Mouse (Mus musculus) limb, embryonic 15.5 days (tissue): ENCODE results near the gene Nfatc2. TPM values are rescaled to one million over a fixed set of nuclear protein-coding genes. Genes with fewer than 3 reads are reported as not detected.
A peak's percentile ranks its signal among the peaks of the same experiment; 100 is the strongest.

Source experiments
- ATAC-seq: fragments of 200-750 bp; cut with Nextera tagmentation; 2 replicates; pipeline ENCODE4 v1.8.0; 2017; ENCODE audit warnings: low read depth, moderate TSS enrichment; ENCODE audit not compliant: insufficient number of reproducible peaks, low FRiP score, low TSS enrichment
- H3K27ac ChIP-seq: fragments of 300-500 bp; sonication (generic); 2 replicates; pipeline ENCODE4 v1.5.1; 2015; ENCODE audit warnings: moderate library complexity, mild to moderate bottlenecking, inconsistent platforms
- H3K27me3 ChIP-seq: fragments of 300-500 bp; sonication (generic); 2 replicates; pipeline ENCODE4 v1.6.1; 2015; ENCODE audit warnings: inconsistent platforms
- H3K36me3 ChIP-seq: fragments of 300-500 bp; sonication (generic); 2 replicates; pipeline ENCODE4 v1.6.1; 2015; ENCODE audit warnings: inconsistent platforms
- H3K4me1 ChIP-seq: fragments of 300-500 bp; sonication (generic); 2 replicates; pipeline ENCODE4 v1.6.1; 2015; ENCODE audit warnings: inconsistent platforms
- H3K4me2 ChIP-seq: fragments of 300-500 bp; sonication (generic); 2 replicates; pipeline ENCODE4 v1.6.1; 2015; ENCODE audit warnings: mild to moderate bottlenecking, inconsistent platforms
- H3K4me3 ChIP-seq: fragments of 300-500 bp; sonication (generic); 2 replicates; pipeline ENCODE4 v1.5.1; 2015; ENCODE audit warnings: mild to moderate bottlenecking, inconsistent platforms
- H3K9ac ChIP-seq: fragments of 300-500 bp; sonication (generic); 2 replicates; pipeline ENCODE4 v1.6.1; 2015; ENCODE audit warnings: inconsistent platforms
- H3K9me3 ChIP-seq: fragments of 300-500 bp; sonication (generic); 2 replicates; pipeline ENCODE4 v1.6.1; 2016; ENCODE audit warnings: inconsistent platforms
- WGBS: fragments of 180-500 bp; shearing (Covaris S2); methylation state at CpG from one replicate; pipeline ENCODE4 v1.1.7; 2015; 5-methylcytosine and 5-hydroxymethylcytosine counted together
- polyA plus RNA-seq: library from polyadenylated mRNA; unstranded; fragments of >200 nt; fragmentation: Nextera tagmentation; extraction: Ambion mirVana; gene quantifications from 2 replicates; pipeline ENCODE4 v1.2.1, GENCODE M21; 2015

Gene Nfatc2
- polyA plus RNA-seq, 1 experiment from 2014 or later: 6.2 TPM

DNA sequence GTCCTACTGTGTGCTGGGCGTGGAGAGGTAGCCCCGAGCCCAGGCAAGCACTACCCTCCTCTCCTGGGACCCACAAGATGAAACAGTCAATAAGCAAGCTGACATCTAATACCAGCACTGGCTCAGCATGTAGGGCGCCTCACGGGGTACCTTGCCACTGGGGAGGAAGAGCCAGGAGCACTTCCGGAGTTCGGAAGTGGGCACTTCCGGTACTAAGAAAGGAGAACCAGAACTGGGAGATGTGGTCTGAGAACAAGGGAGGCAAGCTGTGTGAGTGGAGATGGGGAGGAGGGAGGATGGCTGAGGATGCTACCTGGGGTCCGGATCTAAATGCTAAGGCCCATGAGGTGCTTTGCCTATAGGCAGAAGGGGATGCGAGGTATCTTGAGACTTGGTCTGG, 128.0 kb downstream of the Nfatc2 start:
- H3K9me3 ChIP-seq: no peaks in the 10 kb centered on the region

GRCm38 (mm10) chr2:168472899-168473298, 128.6 kb downstream of the Nfatc2 start:
- Histone ChIP-seq H3K36me3 (no peaks in the 10 kb centered on the region), H3K27ac (no peak overlapping the region), H3K4me3 (peak overlapping the region; percentile 26), H3K9ac (no peak overlapping the region), H3K9me3 (no peaks in the 10 kb centered on the region), H3K4me1 (peaks cover 28% of the 10 kb centered on the region), H3K27me3 (peaks cover 10% of the 10 kb centered on the region; the same call in 1 of the 2 replicates), H3K4me2 (peak overlapping the region; percentile 44)
- ATAC-seq: no peak
- WGBS: 5% methylated on average over 16 of the region's 16 CpGs

More for the DNA sequence above, 128.0 kb downstream of the Nfatc2 start:
- H3K36me3 ChIP-seq: no peaks in the 10 kb centered on the region
- H3K27me3 ChIP-seq: peaks cover 10% of the 10 kb centered on the region; the same call in 1 of the 2 replicates
- 53% methylated on average over 9 of the region's 9 CpGs for WGBS
- H3K4me3 ChIP-seq: no peak overlapping the region
- no peak overlapping the region for H3K9ac ChIP-seq
- H3K4me1 ChIP-seq: peaks cover 30% of the 10 kb centered on the region
- H3K4me2 ChIP-seq: no peak overlapping the region
- no peak overlapping the region for H3K27ac ChIP-seq
- ATAC-seq: no peak

GRCm38 (mm10) chr2:168469032-168469431, 132.4 kb downstream of the Nfatc2 start:
- Histone ChIP-seq H3K4me2 (no peak overlapping the region), H3K36me3 (no peaks in the 10 kb centered on the region), H3K9ac (no peak overlapping the region), H3K4me1 (peaks cover 25% of the 10 kb centered on the region), H3K27ac (no peak overlapping the region), H3K27me3 (peaks cover 10% of the 10 kb centered on the region; the same call in 1 of the 2 replicates), H3K4me3 (no peak overlapping the region), H3K9me3 (no peaks in the 10 kb centered on the region)
- 9% methylated on average over 4 of the region's 4 CpGs for WGBS
- no peak for ATAC-seq

- no peak overlapping the region for H3K4me2 ChIP-seq
- H3K4me3 ChIP-seq: no peak overlapping the region
- 84% methylated on average over 5 of the region's 5 CpGs for WGBS
- no peaks in the 10 kb centered on the region for H3K36me3 ChIP-seq
- H3K9ac ChIP-seq: no peak overlapping the region
- H3K4me1 ChIP-seq: peaks cover 18% of the 10 kb centered on the region
- H3K9me3 ChIP-seq: no peaks in the 10 kb centered on the region
- peaks cover 10% of the 10 kb centered on the region; the same call in 1 of the 2 replicates for H3K27me3 ChIP-seq
- no peak overlapping the region for H3K27ac ChIP-seq
- no peak for ATAC-seq
These were observed 134.3 kb downstream of the Nfatc2 start for GRCm38 (mm10) chr2:168467166-168467565.

- no peak overlapping the region for H3K9ac ChIP-seq
- no peaks in the 10 kb centered on the region for H3K9me3 ChIP-seq
- peaks cover 10% of the 10 kb centered on the region; the same call in 1 of the 2 replicates for H3K27me3 ChIP-seq
- H3K4me3 ChIP-seq: no peak overlapping the region
- peaks cover 27% of the 10 kb centered on the region for H3K4me1 ChIP-seq
- H3K4me2 ChIP-seq: no peak overlapping the region
- ATAC-seq: no peak
- H3K27ac ChIP-seq: no peak overlapping the region
- H3K36me3 ChIP-seq: no peaks in the 10 kb centered on the region
- 49% methylated on average over 9 of the region's 9 CpGs for WGBS
These were observed 135.4 kb downstream of the Nfatc2 start for GRCm38 (mm10) chr2:168466066-168466465.

- H3K27me3 ChIP-seq: peaks cover 6% of the 10 kb centered on the region; the same call in 1 of the 2 replicates
- H3K9me3 ChIP-seq: no peaks in the 10 kb centered on the region
- no peak overlapping the region for H3K9ac ChIP-seq
- no peak for ATAC-seq
- H3K36me3 ChIP-seq: no peaks in the 10 kb centered on the region
- no peak overlapping the region for H3K27ac ChIP-seq
- H3K4me2 ChIP-seq: no peak overlapping the region
- no peak overlapping the region for H3K4me3 ChIP-seq
- 83% methylated on average over 5 of the region's 5 CpGs for WGBS
- peaks cover 31% of the 10 kb centered on the region for H3K4me1 ChIP-seq
These were observed 135.8 kb downstream of the Nfatc2 start for GRCm38 (mm10) chr2:168465646-168466045.

GRCm38 (mm10) chr2:168461865-168462264, 139.6 kb downstream of the Nfatc2 start:
- H3K27ac ChIP-seq: 0 out of 2 replicates have a peak overlapping the region, but pooled peaks have one; percentile 9
- no peaks in the 10 kb centered on the region for H3K9me3 ChIP-seq
- H3K36me3 ChIP-seq: no peaks in the 10 kb centered on the region
- H3K4me3 ChIP-seq: no peak overlapping the region
- 48% methylated on average over 9 of the region's 9 CpGs for WGBS
- peaks cover 28% of the 10 kb centered on the region for H3K4me1 ChIP-seq
- H3K4me2 ChIP-seq: no peak overlapping the region
- no peaks in the 10 kb centered on the region for H3K27me3 ChIP-seq
- no peak for ATAC-seq
- H3K9ac ChIP-seq: no peak overlapping the region

GRCm38 (mm10) chr2:168459627-168460026, 141.8 kb downstream of the Nfatc2 start:
- Histone ChIP-seq H3K27me3 (no peaks in the 10 kb centered on the region), H3K4me1 (peaks cover 23% of the 10 kb centered on the region), H3K9me3 (no peaks in the 10 kb centered on the region), H3K4me2 (no peak overlapping the region), H3K27ac (no peak overlapping the region), H3K4me3 (no peak overlapping the region), H3K36me3 (no peaks in the 10 kb centered on the region), H3K9ac (no peak overlapping the region)
- WGBS: 66% methylated on average over 5 of the region's 5 CpGs
- no peak for ATAC-seq

GRCm38 (mm10) chr2:168458583-168458982, 142.9 kb downstream of the Nfatc2 start:
- Histone ChIP-seq H3K4me2 (no peak overlapping the region), H3K9ac (no peak overlapping the region), H3K27ac (no peak overlapping the region), H3K36me3 (no peaks in the 10 kb centered on the region), H3K27me3 (no peaks in the 10 kb centered on the region), H3K9me3 (no peaks in the 10 kb centered on the region), H3K4me3 (no peak overlapping the region), H3K4me1 (peaks cover 23% of the 10 kb centered on the region)
- ATAC-seq: no peak
- WGBS: 65% methylated on average over 9 of the region's 9 CpGs

- 30% methylated on average over 30 of the region's 30 CpGs for WGBS
- H3K9ac ChIP-seq: no peak overlapping the region
- H3K36me3 ChIP-seq: no peaks in the 10 kb centered on the region
- ATAC-seq: peak; percentile 57; the same call in 1 of the 2 replicates
- no peak overlapping the region for H3K4me3 ChIP-seq
- H3K4me1 ChIP-seq: peaks cover 24% of the 10 kb centered on the region
- no peaks in the 10 kb centered on the region for H3K9me3 ChIP-seq
- H3K4me2 ChIP-seq: peak overlapping the region; percentile 26
- peak overlapping the region; percentile 73 for H3K27ac ChIP-seq
- H3K27me3 ChIP-seq: no peaks in the 10 kb centered on the region
These were observed 149.4 kb downstream of the Nfatc2 start for GRCm38 (mm10) chr2:168451714-168452708.

DNA sequence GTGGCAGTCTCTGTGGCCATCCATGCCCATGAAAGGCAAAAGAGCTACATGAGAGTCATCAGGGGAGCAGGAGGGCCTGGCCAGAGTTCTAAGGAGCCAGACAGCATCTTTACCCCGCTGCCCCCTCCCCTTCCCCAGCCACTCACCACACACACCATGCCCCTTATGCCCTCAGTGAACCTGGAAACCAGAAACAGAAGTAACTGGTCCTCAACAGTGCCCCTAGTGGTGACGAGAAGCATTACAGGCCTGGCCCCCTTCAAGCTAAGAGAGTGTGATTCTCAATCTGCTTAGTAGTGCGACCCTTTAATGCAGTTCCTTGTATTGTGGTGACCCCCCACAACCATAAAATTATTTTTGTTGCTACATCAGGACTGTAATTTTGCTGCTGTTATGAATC, 150.5 kb downstream of the Nfatc2 start:
- peaks cover 24% of the 10 kb centered on the region for H3K4me1 ChIP-seq
- no peaks in the 10 kb centered on the region for H3K9me3 ChIP-seq
- no peaks in the 10 kb centered on the region for H3K36me3 ChIP-seq
- H3K27me3 ChIP-seq: no peaks in the 10 kb centered on the region
- no peak overlapping the region for H3K4me2 ChIP-seq
- H3K27ac ChIP-seq: peak overlapping the region; percentile 73; the same call in 1 of the 2 replicates
- WGBS: 15% methylated on average over 3 of the region's 3 CpGs
- no peak overlapping the region for H3K4me3 ChIP-seq
- H3K9ac ChIP-seq: no peak overlapping the region
- ATAC-seq: no peak

DNA sequence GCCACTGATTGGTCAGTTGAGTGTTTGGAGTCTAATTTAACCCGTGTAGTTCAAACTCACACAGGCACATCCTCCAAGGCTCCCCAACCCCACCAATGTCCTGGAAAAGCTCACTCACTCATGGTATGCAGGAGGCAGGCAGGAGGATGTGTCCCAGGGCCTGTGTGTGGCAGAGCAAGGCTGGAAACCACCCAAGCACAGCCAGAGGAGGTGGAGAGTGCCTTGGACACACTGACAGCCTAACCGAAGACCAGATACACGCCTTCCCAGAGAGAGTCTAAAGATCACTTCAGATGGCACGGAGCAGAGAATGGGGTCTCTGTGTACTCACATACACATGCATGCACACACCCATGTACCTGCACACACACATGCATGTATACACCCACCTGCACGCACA, 153.4 kb downstream of the Nfatc2 start:
- H3K36me3 ChIP-seq: no peaks in the 10 kb centered on the region
- no peak overlapping the region for H3K4me2 ChIP-seq
- no peaks in the 10 kb centered on the region for H3K9me3 ChIP-seq
- no peak for ATAC-seq
- H3K9ac ChIP-seq: no peak overlapping the region
- no peak overlapping the region for H3K4me3 ChIP-seq
- H3K27me3 ChIP-seq: peaks cover 6% of the 10 kb centered on the region; the same call in 1 of the 2 replicates
- 56% methylated on average over 5 of the region's 5 CpGs for WGBS
- H3K4me1 ChIP-seq: peaks cover 29% of the 10 kb centered on the region
- H3K27ac ChIP-seq: no peak overlapping the region
